Mouse (Mus musculus) intestine, embryonic 14.5 days (tissue): ENCODE data around the gene Kcnc2. TPM values are rescaled to one million over a fixed set of nuclear protein-coding genes. Genes with fewer than 3 reads are reported as not detected.

Experiments used
- ATAC-seq: fragments of 200-750 bp; cut with Nextera tagmentation; replicated peaks from 2 replicates; pipeline ENCODE4 v1.8.0; 2017; ENCODE audit warnings: low read depth, moderate number of reproducible peaks, moderate TSS enrichment, moderate library complexity; ENCODE audit not compliant: low FRiP score, low TSS enrichment
- DNase-seq: peaks from one replicate; pipeline ENCODE4 v3.0.0-alpha.2; 2018; ENCODE audit warnings: low spot score
- H3K27ac ChIP-seq: fragments of 300-500 bp; sonication (generic); 2 replicates; pipeline ENCODE4 v1.5.1; 2014; ENCODE audit warnings: low read depth, mild to moderate bottlenecking, control low read depth
- H3K27me3 ChIP-seq: fragments of 300-500 bp; sonication (generic); replicated peaks from 2 replicates; pipeline ENCODE4 v1.6.1; 2014; ENCODE audit warnings: low read length, control low read depth; ENCODE audit not compliant: control insufficient read depth, insufficient read depth
- H3K36me3 ChIP-seq: fragments of 300-500 bp; sonication (generic); 2 replicates; pipeline ENCODE4 v1.6.1; 2014; ENCODE audit warnings: low read length, control low read depth; ENCODE audit not compliant: control insufficient read depth, insufficient read depth
- H3K4me1 ChIP-seq: fragments of 300-500 bp; sonication (generic); replicated peaks from 2 replicates; pipeline ENCODE4 v1.6.1; 2014; ENCODE audit warnings: low read length, control low read depth, mixed read lengths; ENCODE audit not compliant: control insufficient read depth, insufficient read depth
- H3K4me2 ChIP-seq: fragments of 300-500 bp; sonication (generic); 2 replicates; pipeline ENCODE4 v1.6.1; 2014; ENCODE audit warnings: low read length
- H3K4me3 ChIP-seq: fragments of 300-500 bp; sonication (generic); 2 replicates; pipeline ENCODE4 v1.5.1; 2014; ENCODE audit warnings: low read depth, low read length, control low read depth, mixed read lengths
- H3K9ac ChIP-seq: fragments of 300-500 bp; sonication (generic); 2 replicates; pipeline ENCODE4 v1.6.1; 2014; ENCODE audit warnings: mild to moderate bottlenecking, low read length
- H3K9me3 ChIP-seq: fragments of 300-500 bp; sonication (generic); 2 replicates; pipeline ENCODE4 v1.6.1; 2016; ENCODE audit warnings: low read length, control low read depth; ENCODE audit not compliant: control insufficient read depth
- WGBS: fragments of 180-500 bp; shearing (Covaris S2); extraction: QIAGEN DNeasy Blood & Tissue Kit; methylation state at CpG from one replicate; pipeline ENCODE4 v1.1.7; 2014; 5-methylcytosine and 5-hydroxymethylcytosine counted together
- polyA plus RNA-seq: library from polyadenylated mRNA; unstranded; fragments of >200 nt; fragmentation: Nextera tagmentation; extraction: Ambion mirVana; gene quantifications from 2 replicates; pipeline ENCODE4 v1.2.1, GENCODE M21; 2014

The Kcnc2 gene
- polyA plus RNA-seq, 1 experiment from 2014 or later, result 0.89 TPM

DNA sequence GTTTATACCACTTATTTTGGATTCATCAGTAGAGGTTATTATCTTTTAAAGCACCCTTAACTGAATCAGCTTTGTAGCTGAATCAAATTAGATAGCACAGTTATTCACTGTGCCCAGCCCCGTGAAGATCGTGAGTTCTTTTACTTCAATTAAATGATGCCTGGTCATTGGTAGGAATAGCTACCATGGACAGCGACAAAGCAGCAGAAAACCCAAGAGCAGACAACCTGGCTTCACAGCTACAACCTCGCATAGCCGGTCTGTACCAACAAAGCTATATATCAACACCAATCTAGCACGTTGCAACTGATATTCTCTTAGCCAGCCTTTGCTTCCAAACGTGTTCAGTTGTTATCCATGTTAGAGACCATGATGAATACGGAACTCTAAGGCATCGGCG is 152.4 kb downstream of the Kcnc2 start:
- no peak overlapping the region for H3K27ac ChIP-seq
- no peaks in the 10 kb centered on the region for H3K4me1 ChIP-seq
- no peaks in the 10 kb centered on the region for H3K9me3 ChIP-seq
- peak; percentile 54 for DNase-seq
- H3K36me3 ChIP-seq, result no peaks in the 10 kb centered on the region
- H3K27me3 ChIP-seq, result no peaks in the 10 kb centered on the region
- no peak overlapping the region for H3K4me2 ChIP-seq
- H3K4me3 ChIP-seq, result no peak overlapping the region
- ATAC-seq, result no peak
- H3K9ac ChIP-seq, result no peak overlapping the region
- 45% methylated on average over 10 of the region's 10 CpGs for WGBS

DNA sequence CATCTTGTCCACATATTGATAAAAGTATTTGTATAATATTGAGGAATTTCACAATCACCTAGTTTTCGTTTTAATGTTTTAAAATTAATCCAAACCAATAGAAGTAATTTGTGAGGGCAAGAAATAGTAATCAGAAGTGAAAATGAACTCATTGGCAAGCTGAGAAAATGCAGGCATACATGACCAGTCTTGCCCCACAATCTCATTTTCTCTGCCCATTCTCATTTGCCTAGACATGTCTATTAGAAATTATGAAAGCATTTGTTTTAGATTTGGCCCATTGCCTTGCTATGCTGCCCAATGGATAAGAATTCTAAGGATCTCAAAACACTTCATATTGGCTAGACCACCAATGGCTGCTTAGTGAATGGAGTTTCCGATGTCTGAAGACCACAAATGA is 166.0 kb downstream of the Kcnc2 start:
- no peak for ATAC-seq
- no peak overlapping the region for H3K4me2 ChIP-seq
- no peak for DNase-seq
- H3K9ac ChIP-seq, result no peak overlapping the region
- no peaks in the 10 kb centered on the region for H3K27me3 ChIP-seq
- no peak overlapping the region for H3K27ac ChIP-seq
- no peak overlapping the region for H3K4me3 ChIP-seq
- H3K36me3 ChIP-seq, result no peaks in the 10 kb centered on the region
- WGBS, result 95% methylated on average over 2 of the region's 2 CpGs
- no peaks in the 10 kb centered on the region for H3K4me1 ChIP-seq
- no peaks in the 10 kb centered on the region for H3K9me3 ChIP-seq

DNA sequence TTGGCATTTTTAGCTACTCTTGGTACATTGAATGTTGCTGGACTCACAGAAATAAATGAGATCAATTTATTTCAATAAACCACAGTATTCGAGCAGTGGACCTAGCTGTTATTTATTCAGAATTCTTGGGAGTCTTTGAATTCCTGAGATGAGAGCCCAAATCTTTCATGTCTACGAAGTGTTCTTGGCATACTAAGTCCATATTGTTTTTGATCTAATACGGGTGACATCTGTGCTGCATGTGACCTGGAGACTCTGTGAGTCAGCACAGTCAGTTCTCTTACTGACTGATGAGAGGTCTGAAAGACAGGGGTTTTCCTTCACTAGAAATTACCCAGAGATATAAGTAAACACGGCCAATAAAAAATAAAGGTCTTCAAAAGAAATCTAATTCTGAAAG is 173.7 kb downstream of the Kcnc2 start:
- Histone ChIP-seq H3K36me3 (no peaks in the 10 kb centered on the region), H3K27ac (no peak overlapping the region), H3K9me3 (no peaks in the 10 kb centered on the region), H3K4me1 (no peaks in the 10 kb centered on the region), H3K4me2 (no peak overlapping the region), H3K27me3 (no peaks in the 10 kb centered on the region), H3K9ac (no peak overlapping the region), H3K4me3 (no peak overlapping the region)
- WGBS, result 63% methylated on average over 4 of the region's 4 CpGs
- DNase-seq (no peak), ATAC-seq (no peak)

DNA sequence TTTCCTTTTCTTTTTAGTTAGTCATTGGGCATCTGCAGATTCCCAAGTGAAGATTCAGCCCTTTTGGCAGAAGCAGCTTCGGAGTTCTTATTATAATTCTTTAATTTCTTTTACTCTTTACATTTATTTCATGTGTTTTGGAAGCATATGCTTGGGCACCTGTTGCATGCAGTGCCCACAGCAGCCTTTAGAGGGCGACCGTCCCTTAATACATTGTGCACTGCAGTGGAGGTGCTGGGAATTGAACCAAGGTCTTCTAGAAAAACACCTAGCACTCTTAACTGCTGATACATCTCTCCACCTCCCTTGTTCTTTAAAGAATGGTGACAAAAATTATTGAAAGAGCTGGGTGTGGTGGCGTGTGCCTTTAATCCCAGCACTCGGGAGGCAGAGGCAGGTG is 180.0 kb downstream of the Kcnc2 start:
- 68% methylated on average over 5 of the region's 5 CpGs for WGBS
- no peak for ATAC-seq
- no peaks in the 10 kb centered on the region for H3K27me3 ChIP-seq

DNA sequence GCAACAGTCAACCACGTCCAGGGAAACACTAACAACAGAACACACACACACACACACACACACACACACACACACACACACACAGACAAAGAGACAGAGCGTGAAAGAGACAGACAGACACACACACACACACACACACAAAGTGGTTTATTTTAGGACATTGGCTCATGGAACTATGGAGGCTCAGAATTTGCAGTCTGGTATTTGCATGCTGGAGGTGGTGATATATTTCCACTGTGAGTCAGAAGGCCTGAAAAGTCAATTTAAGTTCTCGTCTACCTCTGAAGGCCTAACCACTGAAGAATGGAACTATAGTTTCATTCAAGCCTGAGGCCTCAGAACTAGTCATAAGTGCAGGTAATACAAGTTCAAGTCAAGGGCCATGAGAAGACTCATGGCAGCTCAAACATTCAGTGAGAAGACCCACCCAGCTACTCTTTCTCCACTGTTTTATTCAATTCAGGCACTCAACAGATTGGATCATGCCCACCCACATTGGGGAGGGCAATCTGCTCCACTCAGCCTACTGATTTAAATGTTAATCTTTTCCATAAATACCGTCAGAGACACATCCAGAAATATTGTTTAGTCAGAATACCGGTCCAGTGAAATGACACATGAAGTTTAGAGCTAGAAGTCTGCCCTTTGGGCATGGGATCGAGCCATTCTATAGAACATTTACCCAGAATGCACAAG is 197.9 kb downstream of the Kcnc2 start:
- Histone ChIP-seq H3K9ac (no peak overlapping the region), H3K4me3 (no peak overlapping the region), H3K4me2 (no peak overlapping the region), H3K27ac (no peak overlapping the region), H3K4me1 (no peaks in the 10 kb centered on the region), H3K9me3 (no peaks in the 10 kb centered on the region), H3K36me3 (no peaks in the 10 kb centered on the region), H3K27me3 (no peaks in the 10 kb centered on the region)
- WGBS, result 86% methylated on average over 6 of the region's 6 CpGs
- no peak for DNase-seq
- no peak for ATAC-seq

More for the DNA sequence above, 180.0 kb downstream of the Kcnc2 start:
- no peak for DNase-seq
- no peak overlapping the region for H3K27ac ChIP-seq
- no peak overlapping the region for H3K4me3 ChIP-seq
- no peak overlapping the region for H3K4me2 ChIP-seq
- no peaks in the 10 kb centered on the region for H3K4me1 ChIP-seq
- no peak overlapping the region for H3K9ac ChIP-seq
- no peaks in the 10 kb centered on the region for H3K9me3 ChIP-seq
- H3K36me3 ChIP-seq, result no peaks in the 10 kb centered on the region

DNA sequence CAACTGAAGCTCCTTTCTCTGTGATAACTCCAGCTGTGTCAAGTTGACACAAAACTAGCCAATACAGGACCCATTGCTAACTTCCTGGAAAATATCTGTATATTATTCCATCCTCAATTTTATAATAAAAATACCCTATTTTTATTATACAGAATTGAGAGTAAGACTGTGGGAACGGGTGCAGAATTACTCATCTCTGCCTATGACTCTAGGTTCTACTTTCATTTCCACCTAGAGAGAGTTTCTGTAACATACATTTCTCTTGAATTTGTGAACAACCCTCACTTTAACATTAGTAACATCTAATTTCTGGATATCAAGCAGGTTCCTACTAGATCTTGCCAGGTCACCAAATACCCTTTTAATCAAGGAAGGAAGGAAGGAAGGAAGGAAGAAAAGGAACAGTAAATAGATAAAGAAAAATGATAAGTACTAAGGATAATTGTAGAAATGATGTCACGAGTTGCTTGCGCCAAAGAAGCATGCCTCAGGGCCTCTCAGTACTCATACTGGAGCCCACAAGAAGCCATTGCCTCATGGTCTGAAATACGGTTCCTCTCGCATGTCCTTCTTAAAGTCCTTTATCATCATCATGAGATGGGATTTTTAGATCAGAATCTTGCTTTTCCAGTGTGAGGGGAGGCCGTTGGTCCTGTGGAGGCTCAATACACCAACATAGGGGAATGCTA is 203.3 kb downstream of the Kcnc2 start:
- H3K36me3 ChIP-seq, result no peaks in the 10 kb centered on the region
- no peak overlapping the region for H3K27ac ChIP-seq
- H3K9me3 ChIP-seq, result no peaks in the 10 kb centered on the region
- DNase-seq (no peak), ATAC-seq (no peak)
- no peak overlapping the region for H3K4me3 ChIP-seq
- H3K4me2 ChIP-seq, result no peak overlapping the region
- no peak overlapping the region for H3K9ac ChIP-seq
- no peaks in the 10 kb centered on the region for H3K27me3 ChIP-seq
- H3K4me1 ChIP-seq, result no peaks in the 10 kb centered on the region
- 80% methylated on average over 6 of the region's 6 CpGs for WGBS

DNA sequence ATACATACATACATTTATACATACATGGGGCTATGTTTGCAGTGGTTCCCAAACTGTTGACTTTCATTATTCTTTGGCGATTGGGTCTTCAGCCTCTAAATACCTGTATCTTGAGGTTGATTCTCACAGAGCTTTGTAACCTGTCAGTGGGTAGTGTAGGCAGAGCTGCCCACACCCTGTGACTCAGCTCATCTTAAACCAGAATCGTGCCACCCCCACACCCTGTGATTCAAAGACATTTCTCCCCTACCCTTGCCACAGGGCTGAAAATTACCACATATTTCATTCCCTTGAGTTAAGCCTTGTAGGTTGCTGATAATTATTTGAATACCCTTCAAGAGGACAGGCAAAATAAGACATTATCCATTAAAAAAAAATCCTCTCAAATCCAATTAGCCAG is 210.5 kb downstream of the Kcnc2 start:
- no peak overlapping the region for H3K9ac ChIP-seq
- H3K27ac ChIP-seq, result no peak overlapping the region
- no peaks in the 10 kb centered on the region for H3K4me1 ChIP-seq
- no peak overlapping the region for H3K4me3 ChIP-seq
- H3K36me3 ChIP-seq, result no peaks in the 10 kb centered on the region
- no peak for ATAC-seq
- no peak for DNase-seq
- H3K27me3 ChIP-seq, result no peaks in the 10 kb centered on the region
- H3K4me2 ChIP-seq, result no peak overlapping the region
- 76% methylated on average over 2 of the region's 2 CpGs for WGBS
- no peaks in the 10 kb centered on the region for H3K9me3 ChIP-seq

DNA sequence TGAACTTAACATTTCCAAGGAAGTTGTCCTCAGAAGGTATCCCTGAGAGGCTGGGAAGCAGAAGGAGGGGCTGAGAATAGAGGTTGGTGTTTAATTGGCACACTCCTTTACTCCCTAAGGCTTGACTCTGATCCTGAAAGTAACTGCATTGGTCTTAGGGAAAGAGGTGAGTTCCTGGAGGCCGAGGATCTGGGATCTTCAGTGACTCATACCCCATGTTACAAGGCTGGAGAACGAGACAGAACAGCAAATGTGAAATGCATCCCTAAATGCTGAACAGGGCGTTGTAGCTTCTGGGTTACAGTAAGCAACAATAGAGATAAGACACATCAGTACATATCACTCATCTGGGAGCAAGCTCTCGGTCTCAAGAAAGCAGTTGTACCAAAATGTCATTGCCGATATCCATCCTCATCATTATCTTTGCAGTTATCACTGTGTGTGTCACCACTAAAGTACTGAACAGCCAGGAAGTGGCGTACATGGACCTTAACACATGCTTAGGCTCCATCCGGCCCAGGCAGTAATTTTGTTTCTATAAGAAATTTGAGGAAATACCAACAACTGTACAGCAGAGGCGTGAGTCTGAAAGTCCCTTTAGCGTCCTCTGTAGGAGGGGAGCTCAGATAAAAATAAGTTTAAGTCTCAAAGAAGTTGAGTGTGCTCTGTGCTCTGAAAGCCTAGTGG is 211.1 kb downstream of the Kcnc2 start:
- ATAC-seq (no peak), DNase-seq (no peak)
- H3K27me3 ChIP-seq, result no peaks in the 10 kb centered on the region
- H3K36me3 ChIP-seq, result no peaks in the 10 kb centered on the region
- no peaks in the 10 kb centered on the region for H3K9me3 ChIP-seq
- H3K4me1 ChIP-seq, result no peaks in the 10 kb centered on the region
- H3K9ac ChIP-seq, result no peak overlapping the region
- no peak overlapping the region for H3K4me2 ChIP-seq
- WGBS, result 81% methylated on average over 9 of the region's 9 CpGs
- H3K27ac ChIP-seq, result no peak overlapping the region
- no peak overlapping the region for H3K4me3 ChIP-seq
